Mouse (Mus musculus): Measurements from ENCODE around the gene Eya4. TPM values are rescaled to one million over a fixed set of nuclear protein-coding genes. Genes with fewer than 3 reads are reported as not detected.

The Eya4 gene
- total RNA-seq, 2 experiments from 2014 or later: 31.1 to 31.6 TPM

GRCm38 (mm10) chr10:23159138-23159537 is 191.4 kb downstream of the Eya4 start:
- DNase-seq (ENCODE audit: low spot score): no peak

- no peak for DNase-seq (ENCODE audit: low spot score)
Measured at GRCm38 (mm10) chr10:23156866-23157625, 193.5 kb downstream of the Eya4 start.

DNA sequence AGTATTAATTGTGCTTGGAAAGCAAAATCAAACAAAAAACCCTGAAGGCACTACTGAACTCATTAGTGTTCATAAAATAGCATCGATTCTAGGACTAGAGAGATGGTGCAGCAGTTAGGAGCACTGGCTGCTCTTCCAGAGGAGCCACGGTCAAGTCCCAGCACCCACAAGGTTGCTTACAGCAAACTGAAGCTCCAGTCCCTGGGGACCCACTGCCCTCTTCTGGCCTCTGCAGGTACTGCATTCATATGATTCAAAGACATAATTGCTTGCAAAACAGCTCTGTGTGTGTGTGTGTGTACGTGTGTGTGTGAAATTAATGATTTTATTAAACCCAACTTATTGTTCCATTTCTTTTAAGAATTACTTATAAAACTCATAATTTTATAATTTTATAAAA is 200.2 kb downstream of the Eya4 start:
- DNase-seq (ENCODE audit: low spot score): peak; percentile 14

DNA sequence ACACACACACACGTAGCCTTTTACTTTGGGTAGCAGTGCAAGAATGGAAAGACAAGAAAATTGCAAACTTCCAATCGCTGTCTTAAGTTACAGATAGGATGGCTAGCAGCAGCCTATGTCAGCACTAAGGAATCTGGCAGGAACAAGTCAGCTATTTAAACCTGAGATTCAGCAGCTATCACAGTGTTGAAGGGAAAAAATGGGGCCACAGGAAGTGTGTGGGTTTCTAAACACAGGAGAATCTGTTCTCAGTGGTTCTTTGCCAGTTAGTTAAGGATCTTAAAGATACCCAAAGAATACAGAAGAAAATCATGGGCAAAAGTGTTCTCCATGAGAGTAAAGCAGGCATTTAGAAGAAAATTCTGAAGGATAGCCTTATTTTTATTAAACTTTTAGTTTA is 206.0 kb downstream of the Eya4 start:
- DNase-seq (ENCODE audit: low spot score): no peak

GRCm38 (mm10) chr10:23127947-23128346 is 222.6 kb downstream of the Eya4 start:
- DNase-seq (ENCODE audit: low spot score): no peak

DNA sequence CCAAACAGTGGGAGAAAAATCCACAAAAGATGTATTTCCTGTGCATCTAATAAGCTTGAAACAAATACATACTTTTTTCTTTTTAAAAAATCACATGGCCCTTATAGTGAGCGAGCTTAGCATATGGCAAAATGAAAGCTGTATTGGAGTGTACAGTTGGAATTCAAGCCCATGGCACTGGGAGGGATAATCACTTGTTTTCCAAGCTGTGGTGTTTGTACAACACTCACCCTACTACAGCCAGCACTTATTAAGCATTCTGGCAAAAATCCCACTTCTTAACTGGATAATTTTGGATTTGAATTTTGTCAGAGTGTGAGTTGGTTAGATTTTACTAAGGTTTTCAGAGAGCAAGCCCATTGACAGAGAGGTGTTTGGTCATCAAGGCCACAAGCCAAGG is 223.4 kb downstream of the Eya4 start:
- DNase-seq (ENCODE audit: low spot score): no peak

DNA sequence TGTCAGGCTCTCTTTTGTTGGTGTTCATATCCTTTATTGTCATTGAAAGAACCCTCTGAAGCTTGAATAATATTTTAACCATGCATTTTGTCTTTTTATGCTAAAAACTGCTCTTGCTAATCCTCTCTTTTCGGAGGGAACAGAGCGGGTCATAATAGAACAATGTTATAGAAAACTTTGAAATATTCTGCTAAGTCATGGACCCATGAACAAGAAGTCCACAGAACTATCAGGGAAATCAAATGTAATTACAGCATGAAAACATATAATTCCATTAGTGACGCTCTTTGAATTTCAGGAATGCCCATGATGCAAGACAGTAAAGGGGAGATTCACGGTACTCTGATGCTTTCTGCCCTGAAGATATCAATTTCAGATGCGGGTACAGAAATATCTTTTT is 224.1 kb downstream of the Eya4 start:
- no peak for DNase-seq (ENCODE audit: low spot score)

- DNase-seq (ENCODE audit: low spot score): no peak
Measured at GRCm38 (mm10) chr10:23120437-23120836, 230.1 kb downstream of the Eya4 start.

DNA sequence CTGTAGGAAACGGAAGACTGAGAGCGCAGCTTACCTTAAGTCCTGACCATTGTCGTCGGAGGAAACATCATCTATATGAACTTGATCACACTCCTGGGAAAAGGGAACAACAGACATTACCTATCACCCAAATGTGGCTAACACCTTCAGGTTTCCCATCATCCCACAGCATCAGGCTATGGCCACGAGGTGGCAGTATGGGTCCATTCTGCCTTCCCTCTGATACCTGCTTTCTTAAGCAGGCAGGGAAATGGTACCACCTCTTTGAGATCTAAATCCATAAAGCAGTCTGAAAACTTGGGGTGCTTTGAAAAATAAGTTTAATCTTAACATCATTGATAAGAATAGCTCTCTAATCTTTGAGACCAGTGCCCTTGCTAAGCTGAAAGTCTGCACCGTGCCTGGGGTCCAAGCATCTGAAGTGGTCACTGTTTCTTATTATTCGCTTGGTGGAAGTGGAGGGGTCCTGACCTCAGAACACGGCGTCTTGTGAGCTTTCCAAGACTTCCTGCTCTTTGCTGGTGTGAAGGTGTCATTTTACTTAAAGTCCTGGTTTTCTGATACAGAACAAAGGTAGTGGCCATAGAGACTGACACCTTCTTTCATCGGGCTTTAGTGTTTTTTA is 233.7 kb downstream of the Eya4 start:
- DNase-seq (ENCODE audit: low spot score): peak; percentile 75

GRCm38 (mm10) chr10:23116063-23116462 is 234.5 kb downstream of the Eya4 start:
- no peak for DNase-seq (ENCODE audit: low spot score)

GRCm38 (mm10) chr10:23115321-23115720 is 235.3 kb downstream of the Eya4 start:
- DNase-seq (ENCODE audit: low spot score): no peak

GRCm38 (mm10) chr10:23108122-23108521 is 242.5 kb downstream of the Eya4 start:
- DNase-seq (ENCODE audit: low spot score): no peak

- no peak for DNase-seq (ENCODE audit: low spot score)
Measured at GRCm38 (mm10) chr10:23092517-23092916, 258.1 kb downstream of the Eya4 start.

DNA sequence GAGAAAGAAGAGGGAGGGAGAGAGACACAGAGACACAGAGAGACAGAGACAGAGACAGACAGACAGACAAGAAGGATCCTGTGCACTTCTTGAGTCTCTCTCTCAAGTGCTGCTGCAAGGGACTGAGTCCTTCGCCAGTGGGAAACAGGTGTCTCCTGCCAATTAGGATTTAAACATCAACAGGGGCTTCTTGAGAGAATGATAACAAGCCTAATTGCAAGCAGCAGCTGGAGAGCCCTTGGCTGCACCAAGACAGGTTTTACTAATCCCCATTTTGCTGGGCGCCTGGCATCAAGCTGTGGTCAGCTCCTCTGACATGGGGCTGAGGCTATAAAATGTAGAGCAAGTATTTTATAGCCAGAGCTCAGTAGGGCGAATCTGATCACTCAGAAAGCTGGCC is 259.0 kb downstream of the Eya4 start:
- no peak for DNase-seq (ENCODE audit: low spot score)

GRCm38 (mm10) chr10:23090323-23090722 is 260.3 kb downstream of the Eya4 start:
- DNase-seq (ENCODE audit: low spot score): no peak

GRCm38 (mm10) chr10:23089271-23089670 is 261.3 kb downstream of the Eya4 start:
- peak; percentile 42 for DNase-seq (ENCODE audit: low spot score)

DNA sequence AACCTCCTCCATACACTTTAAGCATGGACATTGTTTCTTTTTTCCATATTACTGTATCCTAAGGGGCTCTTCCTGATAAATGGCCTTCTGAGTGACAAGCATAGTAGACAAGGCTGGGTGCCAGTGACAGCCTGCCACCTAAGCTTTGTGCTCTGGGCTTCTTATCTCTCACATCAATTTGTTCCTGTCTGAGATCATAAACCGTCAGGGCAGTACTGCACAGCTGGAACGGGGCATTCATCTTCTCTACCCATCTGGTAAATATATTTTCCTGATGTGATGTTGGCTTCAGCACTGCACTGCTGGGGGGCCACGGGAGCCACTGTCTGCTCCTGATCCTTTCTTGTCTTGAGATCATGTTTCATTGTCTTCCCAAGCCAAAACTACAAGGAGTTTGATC is 261.8 kb downstream of the Eya4 start:
- no peak for DNase-seq (ENCODE audit: low spot score)

DNA sequence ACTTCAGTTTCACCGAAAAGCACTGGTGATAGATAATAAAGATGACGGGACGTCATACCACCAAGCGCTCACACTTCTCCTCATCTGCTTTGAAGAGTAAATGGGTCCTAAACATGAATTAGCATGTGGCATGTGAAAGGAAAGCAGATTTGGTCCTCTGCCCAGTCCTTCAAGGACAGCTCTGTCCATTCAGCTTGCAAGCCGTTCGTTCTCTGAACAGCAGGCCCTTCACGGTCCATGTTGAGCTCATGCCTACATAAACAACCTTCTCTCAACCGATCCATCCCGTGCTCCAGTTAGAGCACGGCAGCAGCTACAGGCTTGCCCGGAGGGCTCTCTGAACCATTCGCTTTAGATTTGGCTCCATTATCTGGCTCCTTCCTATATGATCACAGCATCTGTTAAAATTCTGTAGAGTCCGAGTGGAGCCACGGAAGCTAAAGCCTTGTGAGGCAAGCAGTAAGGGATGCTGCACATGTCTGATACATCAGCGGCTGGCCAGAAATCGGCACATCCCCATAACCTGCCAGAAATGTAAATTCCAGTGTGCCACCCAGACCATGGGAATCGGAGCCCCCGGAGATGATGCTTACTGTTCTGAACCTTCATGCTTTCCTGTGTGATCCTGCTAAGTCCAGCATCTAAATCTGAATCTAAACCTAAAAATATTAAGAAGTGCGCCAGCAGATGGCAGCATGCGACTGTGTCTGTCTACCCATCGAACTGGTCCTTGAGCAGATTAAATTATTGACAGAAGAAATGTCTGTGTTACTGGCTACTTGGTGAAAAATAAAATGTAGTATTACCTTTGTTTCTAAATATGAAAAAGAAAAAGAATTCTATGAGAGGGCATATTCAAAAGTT is 264.0 kb downstream of the Eya4 start:
- DNase-seq (ENCODE audit: low spot score): peak; percentile 56

DNA sequence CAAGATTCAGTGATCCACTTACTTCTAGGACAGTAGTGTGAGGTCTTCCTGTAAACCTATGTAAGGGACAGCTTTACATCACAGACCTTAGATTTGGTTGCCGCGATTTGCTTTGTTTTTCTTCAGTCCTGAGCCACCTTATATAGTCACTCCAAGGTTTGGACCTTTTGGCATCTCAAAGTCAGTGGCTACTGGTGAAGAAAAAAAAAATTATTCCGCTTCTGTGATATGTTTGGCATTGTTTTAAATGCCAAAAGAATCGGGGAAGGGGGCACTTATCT is 269.1 kb downstream of the Eya4 start:
- no peak for DNase-seq (ENCODE audit: low spot score)

- DNase-seq (ENCODE audit: low spot score): peak; percentile 81
Measured at GRCm38 (mm10) chr10:23080749-23081547, 269.6 kb downstream of the Eya4 start.

DNA sequence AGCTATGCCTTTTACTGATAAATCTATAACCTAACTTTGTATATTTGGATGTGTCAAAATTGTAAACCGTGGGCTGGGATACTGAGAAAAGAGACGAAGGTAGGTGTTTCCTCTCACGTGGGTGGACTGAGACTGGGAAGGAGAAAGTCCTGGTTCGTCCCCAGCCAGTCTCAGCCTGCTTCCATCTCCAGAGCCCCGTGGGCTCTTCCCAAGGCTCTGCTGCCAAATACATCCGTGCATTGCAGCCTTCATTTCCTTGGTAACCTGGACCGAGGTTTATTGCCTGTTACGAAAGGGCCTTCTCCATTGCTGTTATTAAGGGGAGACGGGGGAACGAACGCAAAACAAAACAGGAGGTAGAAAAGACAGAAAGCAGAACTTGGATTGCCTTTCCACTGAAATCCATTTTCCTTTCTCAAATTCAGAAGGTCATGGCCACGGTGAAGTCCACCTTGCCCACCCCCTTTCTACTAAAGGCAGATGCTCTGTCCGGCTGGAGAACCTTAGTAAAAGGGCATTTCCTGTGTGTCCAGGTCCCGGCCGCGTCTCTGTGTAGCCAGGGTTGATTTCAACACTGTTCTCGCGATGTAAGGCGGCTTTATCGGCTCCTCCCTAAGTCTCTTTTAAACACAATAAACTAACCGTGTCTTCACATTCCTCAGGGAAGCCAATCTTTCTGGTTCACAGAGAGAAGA is 273.7 kb downstream of the Eya4 start:
- peak; percentile 35 for DNase-seq (ENCODE audit: low spot score)
